Mouse (Mus musculus) ovary, postnatal 36 days (tissue): ENCODE results near the gene Cdhr3.
"Not testable (repeated sequence)": the region's sequence is repeated elsewhere in the genome, so short reads cannot be mapped to it uniquely, and the experiment has no call there.

Experiments
- DNase-seq: peaks from one replicate; pipeline ENCODE4 v3.0.0; 2022; ENCODE audit warnings: low spot score, mixed read lengths

Cdhr3 gene

DNA sequence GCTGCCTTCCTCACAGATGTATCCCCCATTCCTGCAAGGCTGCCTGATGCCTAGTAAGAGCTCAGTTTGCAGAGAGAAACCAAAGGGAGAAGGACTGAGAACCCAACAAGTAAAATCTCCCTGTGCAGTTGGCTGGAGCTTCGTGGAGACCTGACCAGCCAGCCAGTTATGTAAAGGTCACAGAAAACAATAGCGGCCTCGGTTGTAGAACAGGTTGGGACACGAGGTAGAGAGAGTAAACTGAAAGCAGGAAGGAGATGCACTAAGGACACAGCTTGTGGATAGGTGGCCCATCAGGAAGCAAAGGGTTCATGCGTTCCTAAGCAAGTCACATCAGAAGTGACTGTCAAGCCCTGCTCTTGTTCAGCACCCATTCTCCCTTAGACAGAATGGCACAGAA, 86.8 kb downstream of the Cdhr3 start:
- no peak for DNase-seq

DNA sequence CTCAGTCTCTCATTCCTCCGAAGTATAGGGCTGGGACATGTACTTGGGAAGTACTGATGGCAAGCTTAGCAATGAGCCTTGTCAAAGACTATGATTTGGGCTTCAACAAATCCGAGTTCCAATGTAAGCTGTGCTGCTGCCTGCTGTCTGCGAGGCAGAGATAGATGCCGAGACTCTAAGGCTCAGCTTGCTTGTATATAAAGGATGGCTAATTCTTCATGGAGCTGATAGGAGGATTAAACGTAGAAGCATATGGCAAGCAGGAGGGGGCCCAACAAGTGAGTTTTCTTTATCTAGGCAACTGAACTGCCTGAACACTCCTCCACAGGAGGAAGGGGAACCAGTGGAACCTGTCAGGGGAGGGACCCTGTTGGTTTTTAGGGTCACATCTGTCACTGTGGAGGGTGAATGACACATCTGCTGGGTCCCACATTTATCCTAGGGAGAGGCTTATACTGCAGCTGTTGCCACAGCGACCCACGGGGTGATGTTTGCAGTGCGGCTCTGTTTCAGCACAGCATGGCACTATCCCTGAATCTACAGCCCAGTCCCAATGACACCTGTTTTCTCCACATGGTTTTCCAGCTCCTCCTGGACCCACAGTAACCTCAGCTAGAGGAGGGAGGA, 89.2 kb downstream of the Cdhr3 start:
- DNase-seq, result no peak

DNA sequence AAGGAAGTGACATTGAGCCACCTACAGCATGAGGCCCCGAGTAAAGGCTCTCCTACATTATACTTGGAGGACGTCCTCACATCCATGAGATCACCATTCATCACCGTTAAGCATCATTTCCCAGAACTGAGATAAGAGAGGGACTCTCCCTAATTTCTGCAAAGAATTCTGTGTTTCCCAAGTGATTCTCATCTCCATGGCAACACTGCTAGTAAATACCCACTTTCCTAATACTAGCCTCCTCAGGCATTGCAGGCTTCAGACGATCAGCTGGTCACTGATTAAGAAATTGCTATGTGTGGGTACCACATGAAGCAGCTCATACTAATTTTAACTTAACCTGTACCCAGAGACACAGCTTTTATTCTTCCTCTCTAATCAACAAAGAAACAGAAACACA, 92.3 kb downstream of the Cdhr3 start:
- DNase-seq, result no peak

DNA sequence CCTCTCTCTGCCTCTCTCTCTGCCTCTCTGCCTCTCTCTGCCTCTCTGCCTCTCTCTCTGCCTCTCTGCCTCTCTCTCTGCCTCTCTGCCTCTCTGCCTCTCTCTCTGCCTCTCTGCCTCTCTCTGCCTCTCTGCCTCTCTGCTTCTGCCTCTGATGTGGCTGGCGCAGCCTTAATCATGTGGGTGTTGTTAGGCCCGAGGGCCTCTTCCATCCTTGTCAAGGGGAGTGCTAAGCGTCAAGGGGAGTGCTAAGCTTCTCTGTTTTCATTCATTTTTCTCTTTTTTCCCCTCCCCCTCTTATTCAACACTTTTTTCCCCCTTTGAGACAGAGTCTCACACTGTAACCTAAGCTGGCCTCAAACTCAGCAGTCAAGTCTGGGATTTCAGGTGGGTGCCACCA, 92.9 kb downstream of the Cdhr3 start:
- not testable (repeated sequence) for DNase-seq

DNA sequence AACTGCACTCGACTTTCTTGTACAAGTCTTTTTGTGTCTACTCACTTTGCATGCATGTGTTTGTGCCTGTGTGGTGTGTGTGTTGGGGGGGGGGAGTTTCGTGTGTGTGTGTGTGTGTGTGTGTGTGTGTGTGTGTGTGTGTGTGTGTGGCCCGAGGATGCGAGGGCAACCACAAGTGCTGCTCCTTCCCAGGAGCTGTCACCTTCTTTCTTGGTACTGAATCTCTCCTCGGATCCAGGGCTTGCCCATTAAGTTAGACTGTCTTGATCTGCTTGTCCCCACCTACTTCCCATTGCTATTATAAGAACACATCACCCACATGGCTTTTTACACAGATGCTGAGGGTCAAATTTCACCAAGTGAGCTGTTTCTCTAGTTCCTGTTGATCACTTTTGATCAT, 93.9 kb downstream of the Cdhr3 start:
- no peak for DNase-seq

DNA sequence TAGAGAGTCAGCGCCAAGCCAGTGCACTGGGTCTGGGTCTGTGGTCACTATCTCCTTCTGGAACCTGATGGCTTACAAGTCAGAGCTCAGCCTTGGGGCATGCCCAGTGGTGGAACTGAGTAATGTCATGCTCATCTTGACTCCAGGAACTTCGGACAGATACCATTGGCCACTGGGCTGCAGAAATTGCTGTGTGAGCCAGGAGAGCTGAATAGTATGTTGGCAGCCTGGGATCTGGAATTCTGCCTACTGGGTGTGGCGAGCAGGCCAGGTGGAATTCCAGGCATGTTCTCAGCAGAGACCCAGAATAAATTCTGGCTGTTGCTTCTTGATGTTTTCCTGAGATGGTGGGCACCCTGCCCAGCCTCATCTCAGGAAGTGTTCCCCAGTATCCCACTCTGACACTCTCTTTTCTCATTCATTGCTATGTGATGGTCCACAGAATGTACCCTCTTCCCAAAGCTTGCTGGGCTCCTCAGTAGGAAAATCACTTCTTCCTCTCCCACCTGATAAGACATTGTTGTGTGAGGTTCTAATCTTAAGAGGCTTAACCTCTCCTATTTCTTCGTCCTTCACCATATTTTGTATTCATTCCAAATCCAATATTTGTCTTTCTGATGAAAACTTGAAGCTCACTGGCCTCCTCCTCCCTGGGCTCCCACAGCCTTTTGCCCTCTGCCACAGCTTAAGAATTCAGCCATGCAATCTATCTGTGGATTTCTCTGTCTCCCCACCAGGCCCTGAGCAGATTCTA, 97.4 kb downstream of the Cdhr3 start:
- no peak for DNase-seq

DNA sequence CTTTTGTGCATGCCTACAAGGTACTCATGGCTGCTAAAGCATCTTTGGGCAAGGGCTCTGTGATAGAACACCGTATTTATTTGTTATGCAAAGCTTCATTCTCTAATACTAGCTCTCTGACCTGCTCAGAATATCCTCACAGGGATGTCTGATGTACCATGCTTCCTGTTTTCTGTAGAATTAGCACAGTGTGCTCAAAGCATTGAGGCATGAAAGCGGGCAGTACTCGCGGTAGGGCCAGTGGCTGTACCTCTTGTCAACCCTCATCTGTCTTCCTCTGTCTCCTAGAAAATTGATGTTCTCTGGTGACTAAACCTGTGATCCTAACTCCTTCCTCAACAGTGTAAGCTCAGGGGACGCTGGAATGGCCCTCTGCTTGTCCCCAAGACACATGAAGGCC, 98.6 kb downstream of the Cdhr3 start:
- DNase-seq, result no peak

DNA sequence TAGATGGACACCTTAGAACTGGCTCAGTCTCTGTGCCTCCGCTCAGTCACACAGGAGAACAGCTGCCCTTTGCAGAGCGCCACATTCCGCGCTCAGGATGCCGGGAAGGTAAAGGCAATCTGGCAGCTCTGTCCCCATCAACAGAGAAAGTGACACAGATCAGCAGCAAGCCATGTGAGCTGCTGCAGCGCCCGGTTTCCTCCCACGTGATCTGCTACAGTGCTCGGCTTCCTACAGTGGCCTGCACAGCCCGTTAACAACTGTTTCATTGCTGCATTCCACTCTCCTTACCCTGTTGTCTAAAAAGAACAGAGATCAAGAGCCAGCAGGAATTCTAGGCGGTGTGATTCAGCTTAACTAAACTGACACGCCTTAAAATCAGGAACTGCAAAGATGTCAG, 102.9 kb downstream of the Cdhr3 start:
- DNase-seq, result no peak

DNA sequence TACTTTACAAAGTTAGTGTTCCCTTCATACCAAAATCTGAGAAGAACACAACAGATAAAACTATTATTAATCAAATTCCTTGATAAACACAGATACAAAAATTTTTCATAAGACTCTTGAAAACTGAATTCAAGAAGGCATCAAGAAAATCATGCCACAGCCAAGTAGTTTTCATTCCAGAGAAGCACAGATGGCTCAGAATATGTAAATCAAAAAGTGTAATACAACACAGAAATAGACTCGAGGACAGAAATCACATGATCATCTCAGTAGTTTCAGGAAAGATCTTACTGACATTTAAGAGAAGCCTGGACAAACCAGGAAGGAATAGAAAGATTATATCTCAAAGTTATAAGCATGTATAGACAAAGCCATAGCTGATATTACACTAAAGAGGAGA, 106.4 kb downstream of the Cdhr3 start:
- DNase-seq, result no peak
